Mouse (Mus musculus): ENCODE measurements at regions not wholly inside any gene's neighbourhood (a gene's known extent, or its start where the extent isn't known, plus 50 kb on each side); places are given as distances from the start of the nearest gene placed in this dataset.

DNA sequence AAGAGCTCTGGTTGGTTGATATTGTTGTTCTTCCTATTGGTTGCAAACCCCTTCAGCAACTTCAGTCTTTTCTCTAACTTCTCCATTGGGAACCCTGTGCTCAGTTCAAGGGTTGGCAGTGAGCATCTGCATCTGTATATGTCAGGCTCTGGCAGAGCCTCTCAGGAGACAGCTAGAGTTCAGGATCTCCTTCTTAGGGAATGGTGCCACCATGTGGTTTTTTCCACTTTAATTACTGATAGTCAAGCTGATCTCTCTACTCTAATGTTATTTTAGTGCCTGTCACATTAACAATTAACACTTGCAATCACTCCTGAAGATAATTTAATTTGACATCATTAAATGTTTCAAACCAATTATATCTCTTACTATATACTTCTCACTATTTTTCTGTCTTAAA is 550.4 kb downstream of the Gm597 start:
- DNase-seq (ENCODE audit: low spot score in 2 of 2): no peak

- peak; percentile 28 to 49 for DNase-seq (ENCODE audit: low spot score in 2 of 2)
These were observed 565.6 kb downstream of the Gm597 start for GRCm38 (mm10) chr1:28214243-28215038.

Data from layer of hippocampus, postnatal 10 days (tissue).